Mouse (Mus musculus) C2C12 (cell line): ENCODE data around the gene Gab1.
"Not testable (repeated sequence)": the region's sequence is repeated elsewhere in the genome, so short reads cannot be mapped to it uniquely, and the experiment has no call there.

Source experiments
- CEBPB ChIP-seq: IDR thresholded peaks from one replicate; pipeline ENCODE4 v1.6.1; 2011; ENCODE audit warnings: low read depth, mild to moderate bottlenecking, control low read depth, moderate library complexity
- CTCF ChIP-seq: IDR thresholded peaks from one replicate; pipeline ENCODE4 v1.5.1; 2011; ENCODE audit not compliant: control insufficient read depth, insufficient read depth, insufficient read length
- FOSL1 ChIP-seq: IDR thresholded peaks from one replicate; pipeline ENCODE4 v1.8.0; 2011; ENCODE audit warnings: mild to moderate bottlenecking, low read length; ENCODE audit not compliant: poor library complexity, insufficient read depth, severe bottlenecking
- MAX ChIP-seq: IDR thresholded peaks from one replicate; pipeline ENCODE4 v1.6.1; 2011; ENCODE audit warnings: mild to moderate bottlenecking, control low read depth
- MYOD1 ChIP-seq: IDR thresholded peaks from one replicate; pipeline ENCODE4 v1.6.1; 2011; ENCODE audit warnings: low read depth; ENCODE audit not compliant: control insufficient read depth, insufficient read length
- MYOG ChIP-seq: IDR thresholded peaks from one replicate; pipeline ENCODE4 v1.6.1; 2011; ENCODE audit not compliant: control insufficient read depth, insufficient read length; ENCODE audit errors: extremely low read depth
- USF1 ChIP-seq: IDR thresholded peaks from one replicate; pipeline ENCODE4 v1.6.1; 2011; ENCODE audit warnings: low read depth, mild to moderate bottlenecking, control low read depth, moderate library complexity

GRCm38 (mm10) chr8:80739155-80739924 is 141.0 kb downstream of the Gab1 start, which contains the start of gene Smarca5:
- TF ChIP-seq CTCF, MYOG, MYOD1, MAX, USF1, CEBPB, FOSL1: not testable (repeated sequence)
